Mouse (Mus musculus): ENCODE measurements at regions not wholly inside any gene's neighbourhood (a gene's known extent, or its start where the extent isn't known, plus 50 kb on each side); places are given as distances from the start of the nearest gene placed in this dataset.

GRCm38 (mm10) chrX:11705851-11706557, 378.4 kb downstream of the H2al1j start:
- TF ChIP-seq GATA1 (IDR thresholded peaks at IDR 0.05; ENCODE audit: borderline replicate concordance, low read length) = no peak
- TF ChIP-seq FLI1 (IDR thresholded peaks at IDR 0.05; ENCODE audit: low read length) = no peak
